Mouse (Mus musculus): ENCODE measurements around the gene Slc38a4. TPM values are rescaled to one million over a fixed set of nuclear protein-coding genes. Genes with fewer than 3 reads are reported as not detected.
A peak's percentile ranks its signal among the peaks of the same experiment; 100 is the strongest.

The Slc38a4 gene
- polyA plus RNA-seq, 1 experiment from 2014 or later, result 32.8 TPM

DNA sequence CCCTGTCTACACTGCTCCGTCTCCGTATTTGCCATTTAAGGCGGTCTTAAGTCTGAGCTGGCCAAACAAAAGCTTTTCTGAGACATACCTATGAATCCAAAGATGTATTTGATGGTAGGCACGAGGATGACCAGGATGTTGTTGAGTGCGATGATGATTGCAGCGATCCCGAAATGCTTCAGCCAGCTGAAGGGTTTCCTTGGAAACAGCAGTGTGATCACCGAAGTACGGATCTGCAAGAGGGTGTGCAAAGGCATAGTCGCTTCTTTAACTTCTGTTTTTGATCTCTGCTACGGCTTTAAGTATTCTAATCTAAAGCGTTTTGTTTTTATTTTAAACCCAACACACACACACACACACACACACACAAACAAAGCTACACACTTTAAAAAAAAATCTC lies 56.4 kb downstream of the Slc38a4 start:
- Histone ChIP-seq H3K27me3 (replicated peaks; ENCODE audit: control insufficient read depth, insufficient read depth, low read length) (no peaks in the 10 kb centered on the region), H3K9ac (ENCODE audit: low read depth, low read length) (no peak overlapping the region), H3K36me3 (ENCODE audit: control insufficient read depth, insufficient read depth, low read length) (no peaks in the 10 kb centered on the region), H3K4me3 (ENCODE audit: low read length) (no peak overlapping the region), H3K4me2 (ENCODE audit: low read depth, low read length) (no peak overlapping the region), H3K9me3 (ENCODE audit: control insufficient read depth, low read length) (no peaks in the 10 kb centered on the region), H3K4me1 (ENCODE audit: control insufficient read depth, insufficient read depth, low read length) (peaks cover 15% of the 10 kb centered on the region), H3K27ac (ENCODE audit: low read length) (no peak overlapping the region)
- ATAC-seq, result no peak
- WGBS, result 90% methylated on average over 12 of the region's 12 CpGs

GRCm38 (mm10) chr15:96985618-96986017 lies 70.1 kb downstream of the Slc38a4 start:
- Histone ChIP-seq H3K36me3 (ENCODE audit: control insufficient read depth, insufficient read depth, low read length) (no peaks in the 10 kb centered on the region), H3K9me3 (ENCODE audit: control insufficient read depth, low read length) (no peaks in the 10 kb centered on the region), H3K4me1 (ENCODE audit: control insufficient read depth, insufficient read depth, low read length) (no peaks in the 10 kb centered on the region; the same call in 1 of the 2 replicates), H3K9ac (ENCODE audit: low read depth, low read length) (no peak overlapping the region), H3K4me3 (ENCODE audit: low read length) (no peak overlapping the region), H3K4me2 (ENCODE audit: low read depth, low read length) (no peak overlapping the region), H3K27me3 (replicated peaks; ENCODE audit: control insufficient read depth, insufficient read depth, low read length) (no peaks in the 10 kb centered on the region), H3K27ac (ENCODE audit: low read length) (no peak overlapping the region)
- ATAC-seq, result no peak
- 54% methylated on average over 8 of the region's 8 CpGs for WGBS

GRCm38 (mm10) chr15:96983581-96984330 lies 72.0 kb downstream of the Slc38a4 start:
- H3K27me3 ChIP-seq (replicated peaks; ENCODE audit: control insufficient read depth, insufficient read depth, low read length), result no peaks in the 10 kb centered on the region
- ATAC-seq, result no peak
- 62% methylated on average over 13 of the region's 13 CpGs for WGBS
- H3K36me3 ChIP-seq (ENCODE audit: control insufficient read depth, insufficient read depth, low read length), result no peaks in the 10 kb centered on the region
- no peaks in the 10 kb centered on the region; the same call in 1 of the 2 replicates for H3K4me1 ChIP-seq (ENCODE audit: control insufficient read depth, insufficient read depth, low read length)
- H3K4me3 ChIP-seq (ENCODE audit: low read length), result no peak overlapping the region
- H3K27ac ChIP-seq (ENCODE audit: low read length), result peak overlapping the region; percentile 57
- no peaks in the 10 kb centered on the region for H3K9me3 ChIP-seq (ENCODE audit: control insufficient read depth, low read length)
- no peak overlapping the region for H3K9ac ChIP-seq (ENCODE audit: low read depth, low read length)
- H3K4me2 ChIP-seq (ENCODE audit: low read depth, low read length), result no peak overlapping the region

GRCm38 (mm10) chr15:96975125-96975524 lies 80.6 kb downstream of the Slc38a4 start:
- no peaks in the 10 kb centered on the region for H3K36me3 ChIP-seq (ENCODE audit: control insufficient read depth, insufficient read depth, low read length)
- H3K4me3 ChIP-seq (ENCODE audit: low read length), result no peak overlapping the region
- H3K4me2 ChIP-seq (ENCODE audit: low read depth, low read length), result no peak overlapping the region
- H3K9me3 ChIP-seq (ENCODE audit: control insufficient read depth, low read length), result no peaks in the 10 kb centered on the region
- no peaks in the 10 kb centered on the region for H3K4me1 ChIP-seq (ENCODE audit: control insufficient read depth, insufficient read depth, low read length)
- no peak for ATAC-seq
- H3K27ac ChIP-seq (ENCODE audit: low read length), result no peak overlapping the region
- 77% methylated on average over 9 of the region's 9 CpGs for WGBS
- H3K9ac ChIP-seq (ENCODE audit: low read depth, low read length), result no peak overlapping the region
- no peaks in the 10 kb centered on the region for H3K27me3 ChIP-seq (replicated peaks; ENCODE audit: control insufficient read depth, insufficient read depth, low read length)

DNA sequence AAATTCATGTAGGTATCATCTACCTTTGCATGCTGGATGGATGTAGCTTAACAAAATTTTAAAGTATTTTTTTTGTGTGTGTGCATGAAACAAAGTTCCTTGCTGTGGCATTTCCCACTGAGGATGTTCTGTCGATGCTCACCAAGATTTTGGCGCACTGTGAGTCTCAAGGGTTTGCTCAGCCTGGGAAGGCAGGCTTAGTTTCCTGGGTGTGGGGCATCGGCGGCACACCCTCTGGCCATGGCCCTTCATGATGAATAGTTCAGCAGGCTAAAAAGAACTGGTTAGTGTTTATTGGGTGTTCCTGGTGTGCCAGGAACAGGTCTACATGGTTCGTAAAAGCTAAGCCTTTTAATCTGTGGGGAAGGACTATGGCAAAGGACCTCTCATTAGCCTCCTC lies 81.6 kb downstream of the Slc38a4 start:
- no peak overlapping the region for H3K9ac ChIP-seq (ENCODE audit: low read depth, low read length)
- H3K9me3 ChIP-seq (ENCODE audit: control insufficient read depth, low read length), result no peaks in the 10 kb centered on the region
- H3K4me3 ChIP-seq (ENCODE audit: low read length), result no peak overlapping the region
- no peaks in the 10 kb centered on the region for H3K4me1 ChIP-seq (ENCODE audit: control insufficient read depth, insufficient read depth, low read length)
- no peak overlapping the region for H3K27ac ChIP-seq (ENCODE audit: low read length)
- ATAC-seq, result no peak
- H3K36me3 ChIP-seq (ENCODE audit: control insufficient read depth, insufficient read depth, low read length), result no peaks in the 10 kb centered on the region
- whole genome bisulfite sequencing, result 94% methylated on average over 5 of the region's 5 CpGs
- no peaks in the 10 kb centered on the region for H3K27me3 ChIP-seq (replicated peaks; ENCODE audit: control insufficient read depth, insufficient read depth, low read length)
- no peak overlapping the region for H3K4me2 ChIP-seq (ENCODE audit: low read depth, low read length)

DNA sequence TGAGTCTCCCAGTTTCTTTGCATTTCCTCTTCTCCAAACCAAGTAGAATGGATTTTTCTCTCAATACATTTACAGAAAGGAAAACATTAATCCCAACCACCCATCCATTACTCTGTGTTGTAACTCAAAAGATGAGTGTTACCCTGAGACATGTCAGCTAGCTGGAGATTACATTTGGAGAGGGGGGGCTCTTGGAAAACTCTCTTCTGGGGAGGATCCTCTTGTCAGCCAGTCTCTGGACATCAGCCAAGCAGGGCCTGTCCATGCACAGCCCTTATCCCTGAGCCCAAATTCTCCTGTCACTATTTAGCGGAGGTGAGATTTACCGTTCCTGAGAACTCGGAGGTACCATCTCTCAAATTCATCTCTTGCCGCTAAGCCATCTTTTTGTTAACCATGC lies 82.4 kb downstream of the Slc38a4 start:
- Histone ChIP-seq H3K9ac (ENCODE audit: low read depth, low read length) (no peak overlapping the region), H3K27ac (ENCODE audit: low read length) (no peak overlapping the region)
- WGBS, result 78% methylated on average over 4 of the region's 4 CpGs

DNA sequence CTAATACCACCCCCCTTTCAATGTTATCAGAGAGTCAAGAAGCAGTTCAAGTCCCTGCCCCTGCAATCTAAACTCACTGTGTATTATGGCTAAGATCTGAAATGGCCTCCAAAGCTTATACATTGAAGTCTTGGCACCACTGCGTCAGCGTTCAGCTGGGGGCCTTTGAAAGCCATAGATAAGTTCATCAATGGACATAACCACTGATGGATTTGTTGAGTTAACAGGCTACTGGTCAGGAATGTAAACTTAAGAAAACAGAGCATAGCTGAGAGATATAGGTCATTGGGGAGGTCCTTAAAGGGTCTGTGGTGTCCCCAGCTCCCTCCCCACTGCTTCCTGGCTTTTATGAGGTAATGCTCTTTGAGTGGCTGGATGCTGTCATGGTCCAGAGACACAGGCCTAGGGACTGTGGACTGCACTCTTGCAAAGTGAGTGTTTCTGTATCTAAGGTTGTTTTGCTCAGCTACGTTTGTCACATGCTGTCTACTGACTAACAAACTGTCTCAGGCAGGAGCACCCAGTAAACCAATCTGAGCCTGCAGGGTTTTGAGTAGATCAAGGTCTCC lies 83.0 kb downstream of the Slc38a4 start:
- Histone ChIP-seq H3K9ac (ENCODE audit: low read depth, low read length) (no peak overlapping the region), H3K4me1 (ENCODE audit: control insufficient read depth, insufficient read depth, low read length) (no peaks in the 10 kb centered on the region), H3K27ac (ENCODE audit: low read length) (no peak overlapping the region), H3K36me3 (ENCODE audit: control insufficient read depth, insufficient read depth, low read length) (no peaks in the 10 kb centered on the region), H3K4me3 (ENCODE audit: low read length) (no peak overlapping the region), H3K4me2 (ENCODE audit: low read depth, low read length) (no peak overlapping the region), H3K9me3 (ENCODE audit: control insufficient read depth, low read length) (no peaks in the 10 kb centered on the region), H3K27me3 (replicated peaks; ENCODE audit: control insufficient read depth, insufficient read depth, low read length) (no peaks in the 10 kb centered on the region)
- 69% methylated on average over 3 of the region's 3 CpGs for WGBS
- ATAC-seq, result no peak

More for the DNA sequence above, 82.4 kb downstream of the Slc38a4 start:
- no peaks in the 10 kb centered on the region for H3K27me3 ChIP-seq (replicated peaks; ENCODE audit: control insufficient read depth, insufficient read depth, low read length)
- H3K36me3 ChIP-seq (ENCODE audit: control insufficient read depth, insufficient read depth, low read length), result no peaks in the 10 kb centered on the region
- no peaks in the 10 kb centered on the region for H3K9me3 ChIP-seq (ENCODE audit: control insufficient read depth, low read length)
- no peak overlapping the region for H3K4me2 ChIP-seq (ENCODE audit: low read depth, low read length)
- no peak overlapping the region for H3K4me3 ChIP-seq (ENCODE audit: low read length)
- no peak for ATAC-seq
- H3K4me1 ChIP-seq (ENCODE audit: control insufficient read depth, insufficient read depth, low read length), result no peaks in the 10 kb centered on the region

- 91% methylated on average over 9 of the region's 9 CpGs for WGBS
- Histone ChIP-seq H3K36me3 (ENCODE audit: control insufficient read depth, insufficient read depth, low read length) (no peaks in the 10 kb centered on the region), H3K4me2 (ENCODE audit: low read depth, low read length) (no peak overlapping the region), H3K4me3 (ENCODE audit: low read length) (no peak overlapping the region), H3K27ac (ENCODE audit: low read length) (no peak overlapping the region), H3K9me3 (ENCODE audit: control insufficient read depth, low read length) (no peaks in the 10 kb centered on the region), H3K27me3 (replicated peaks; ENCODE audit: control insufficient read depth, insufficient read depth, low read length) (no peaks in the 10 kb centered on the region), H3K9ac (ENCODE audit: low read depth, low read length) (no peak overlapping the region), H3K4me1 (ENCODE audit: control insufficient read depth, insufficient read depth, low read length) (no peaks in the 10 kb centered on the region)
- ATAC-seq, result no peak
These were observed 83.8 kb downstream of the Slc38a4 start for GRCm38 (mm10) chr15:96971906-96972305.

- Histone ChIP-seq H3K9me3 (ENCODE audit: control insufficient read depth, low read length) (no peaks in the 10 kb centered on the region), H3K27ac (ENCODE audit: low read length) (no peak overlapping the region), H3K27me3 (replicated peaks; ENCODE audit: control insufficient read depth, insufficient read depth, low read length) (no peaks in the 10 kb centered on the region), H3K4me3 (ENCODE audit: low read length) (no peak overlapping the region), H3K4me1 (ENCODE audit: control insufficient read depth, insufficient read depth, low read length) (no peaks in the 10 kb centered on the region), H3K4me2 (ENCODE audit: low read depth, low read length) (no peak overlapping the region), H3K9ac (ENCODE audit: low read depth, low read length) (no peak overlapping the region), H3K36me3 (ENCODE audit: control insufficient read depth, insufficient read depth, low read length) (no peaks in the 10 kb centered on the region)
- ATAC-seq, result no peak
- 72% methylated on average over 4 of the region's 4 CpGs for WGBS
These were observed 86.0 kb downstream of the Slc38a4 start for GRCm38 (mm10) chr15:96969792-96970191.
